Mouse (Mus musculus) spleen, postnatal 36 days (tissue): Measurements from ENCODE around the gene Umad1.

Experiments
- DNase-seq, 2 experiments: peaks; one replicate each; pipeline ENCODE4 v3.0.0; 2022; ENCODE audit warnings: low spot score in 2 of 2, mixed read lengths in 1 of 2

Gene Umad1

DNA sequence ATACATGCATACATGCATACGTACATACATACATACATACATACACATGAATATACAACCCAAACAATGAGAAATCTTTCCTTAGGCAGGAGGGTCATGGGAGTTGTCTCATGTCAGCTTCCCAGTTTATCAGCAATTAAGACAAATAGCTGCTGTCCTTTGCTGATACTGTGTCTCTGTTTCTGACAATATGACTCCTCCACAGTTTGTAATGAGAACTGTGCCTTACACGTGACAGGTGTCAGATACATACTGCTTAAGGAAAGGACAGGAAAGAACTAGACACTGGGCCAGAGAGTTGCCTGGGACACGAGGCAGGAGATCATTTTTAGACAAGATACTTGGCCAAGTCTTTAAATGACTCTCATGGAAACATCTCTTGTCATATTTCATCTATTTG lies 215.2 kb downstream of the Umad1 start:
- no peak for DNase-seq

DNA sequence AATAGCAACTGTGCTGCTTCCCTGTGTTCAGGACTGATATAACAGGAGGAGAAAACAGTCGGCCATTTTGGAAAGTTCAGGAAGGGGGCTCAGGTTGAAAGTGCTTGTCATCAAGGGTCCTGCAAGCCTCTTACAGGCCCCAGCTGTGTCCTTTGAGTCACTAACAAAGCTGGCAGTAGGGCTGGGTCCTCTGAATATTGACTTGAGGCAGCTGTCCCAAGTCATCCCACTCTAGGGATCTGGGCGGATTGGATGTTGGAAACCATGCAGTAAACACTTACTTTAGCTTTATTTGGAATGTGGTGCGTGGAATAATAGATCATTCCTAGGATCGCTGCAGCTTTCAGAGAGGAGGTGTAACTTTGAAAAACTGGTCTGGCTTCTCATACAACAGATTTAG lies 215.7 kb downstream of the Umad1 start:
- no peak for DNase-seq

DNA sequence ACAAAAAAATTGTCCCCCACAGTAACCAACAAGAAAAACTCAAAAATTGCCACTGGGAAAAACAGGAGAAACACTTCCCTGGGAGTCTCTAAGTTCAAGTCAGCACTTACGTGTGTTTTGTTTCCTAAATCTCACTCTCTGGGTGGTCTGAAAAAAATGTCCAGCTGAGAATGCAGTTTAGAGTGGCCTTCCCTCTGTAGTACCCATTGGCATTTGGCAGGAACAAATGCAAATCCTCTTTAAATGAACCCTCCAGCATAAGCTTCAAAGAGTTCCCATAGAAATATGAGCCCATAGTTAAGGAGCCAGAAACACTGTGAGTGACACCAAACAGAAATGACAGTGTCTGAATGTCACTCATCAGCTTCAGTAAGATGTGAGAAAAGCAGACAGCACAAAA lies 220.1 kb downstream of the Umad1 start:
- DNase-seq, result no peak

DNA sequence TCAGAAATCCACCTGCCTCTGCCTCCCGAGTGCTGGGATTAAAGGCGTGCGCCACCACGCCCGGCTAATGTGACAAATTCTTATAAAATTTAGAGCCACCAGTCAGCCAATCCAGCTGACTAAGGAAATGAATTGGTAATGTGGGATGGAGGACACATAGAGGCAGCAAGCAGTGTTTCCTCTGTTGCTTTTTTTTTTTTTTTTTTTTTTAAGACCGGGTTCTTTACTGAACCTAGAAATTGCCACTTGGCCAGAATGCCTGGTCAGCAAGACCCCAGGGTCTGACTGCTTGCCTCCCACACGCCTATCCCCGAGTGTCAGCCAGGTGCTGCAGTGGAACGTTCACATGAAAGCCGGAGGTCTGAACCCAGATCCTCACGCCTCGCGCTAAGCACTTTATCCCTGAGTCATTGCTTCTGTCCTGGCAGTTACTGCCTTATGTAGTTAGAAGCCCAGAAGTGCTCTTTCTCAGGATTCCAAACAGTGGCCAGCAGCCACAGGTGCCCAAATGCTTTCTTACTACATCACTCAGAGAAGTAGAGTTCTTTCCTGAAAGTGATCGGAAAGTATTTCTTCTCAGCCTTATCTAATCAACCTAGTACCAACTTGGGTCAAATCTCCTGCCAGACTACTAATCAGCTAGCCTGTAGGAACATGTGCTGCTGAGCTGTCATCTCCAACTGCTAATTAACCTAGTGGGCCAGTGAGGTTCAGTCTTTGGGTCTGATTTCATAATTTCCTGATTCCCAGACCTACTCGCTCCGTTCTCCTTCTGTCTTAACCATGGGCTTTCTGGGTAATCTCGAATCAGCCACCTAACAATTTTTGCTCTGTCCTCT lies 225.6 kb downstream of the Umad1 start:
- no peak for DNase-seq

DNA sequence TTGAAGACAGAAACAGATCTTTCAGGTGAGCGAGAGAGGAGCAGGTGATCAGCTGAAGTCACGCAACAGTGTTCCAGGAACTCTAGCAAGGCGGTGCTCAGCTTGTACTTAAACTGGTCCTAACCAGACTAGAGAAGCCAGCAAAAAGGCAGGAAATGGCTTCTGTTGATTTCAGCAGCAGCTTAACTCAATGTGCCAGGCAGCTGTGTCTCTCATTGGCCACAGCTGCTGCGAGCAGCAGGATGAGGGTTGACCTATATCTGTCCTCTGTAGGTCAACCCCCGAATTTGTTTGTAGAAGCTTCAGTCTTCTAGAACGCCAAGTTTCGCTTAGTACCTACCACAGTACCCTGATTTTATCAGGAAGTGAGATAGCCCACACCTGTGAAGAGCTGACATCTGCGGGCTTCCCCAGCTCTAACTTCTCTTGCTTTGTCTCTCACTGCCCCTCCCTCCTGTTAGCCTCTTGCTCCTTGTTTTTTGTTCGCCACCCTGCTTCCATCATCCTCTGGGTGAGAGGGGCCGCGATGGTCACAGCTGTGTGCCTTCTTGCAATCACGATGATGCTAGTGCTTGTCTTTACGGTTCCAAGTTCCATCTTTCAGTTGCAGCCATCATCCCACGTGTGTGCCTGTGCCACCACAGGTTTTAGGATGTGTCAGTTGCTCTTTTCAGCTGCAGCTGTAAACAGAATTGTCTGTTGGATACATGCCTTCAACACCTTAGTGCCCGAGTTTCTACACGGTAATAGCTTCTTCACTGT lies 226.5 kb downstream of the Umad1 start:
- peak; percentile 87 to 89 for DNase-seq

DNA sequence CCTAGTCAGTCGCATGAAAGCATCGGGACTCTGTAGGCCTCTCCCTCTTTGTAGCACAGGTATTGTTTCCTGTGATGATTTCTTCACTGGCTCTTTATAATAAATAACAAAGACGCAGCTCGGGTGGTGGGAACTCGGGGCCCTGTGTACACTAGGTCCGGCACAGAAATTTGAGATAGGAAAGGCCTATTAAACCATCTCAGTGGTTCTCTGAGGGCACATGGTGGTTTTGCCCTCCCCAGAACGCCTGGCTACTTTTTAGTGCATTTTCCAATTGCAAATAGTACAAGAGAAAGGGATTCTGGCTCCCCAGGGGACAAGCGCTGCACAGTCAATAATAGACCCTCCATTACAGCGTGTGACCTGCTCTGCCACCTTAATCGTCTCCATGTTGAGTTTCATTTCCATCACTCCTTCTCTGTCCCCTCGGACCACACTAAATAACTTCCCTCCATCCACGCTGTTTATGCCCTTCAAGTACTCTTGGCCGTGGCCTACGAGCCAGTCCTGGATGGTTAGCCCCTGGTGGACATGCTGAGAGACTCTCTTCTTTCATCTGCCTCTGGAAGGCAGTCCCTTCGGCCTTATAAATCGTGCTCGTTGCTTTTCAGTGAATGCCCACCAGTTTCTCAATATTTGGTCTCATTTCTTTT lies 227.4 kb downstream of the Umad1 start:
- DNase-seq, result no peak

DNA sequence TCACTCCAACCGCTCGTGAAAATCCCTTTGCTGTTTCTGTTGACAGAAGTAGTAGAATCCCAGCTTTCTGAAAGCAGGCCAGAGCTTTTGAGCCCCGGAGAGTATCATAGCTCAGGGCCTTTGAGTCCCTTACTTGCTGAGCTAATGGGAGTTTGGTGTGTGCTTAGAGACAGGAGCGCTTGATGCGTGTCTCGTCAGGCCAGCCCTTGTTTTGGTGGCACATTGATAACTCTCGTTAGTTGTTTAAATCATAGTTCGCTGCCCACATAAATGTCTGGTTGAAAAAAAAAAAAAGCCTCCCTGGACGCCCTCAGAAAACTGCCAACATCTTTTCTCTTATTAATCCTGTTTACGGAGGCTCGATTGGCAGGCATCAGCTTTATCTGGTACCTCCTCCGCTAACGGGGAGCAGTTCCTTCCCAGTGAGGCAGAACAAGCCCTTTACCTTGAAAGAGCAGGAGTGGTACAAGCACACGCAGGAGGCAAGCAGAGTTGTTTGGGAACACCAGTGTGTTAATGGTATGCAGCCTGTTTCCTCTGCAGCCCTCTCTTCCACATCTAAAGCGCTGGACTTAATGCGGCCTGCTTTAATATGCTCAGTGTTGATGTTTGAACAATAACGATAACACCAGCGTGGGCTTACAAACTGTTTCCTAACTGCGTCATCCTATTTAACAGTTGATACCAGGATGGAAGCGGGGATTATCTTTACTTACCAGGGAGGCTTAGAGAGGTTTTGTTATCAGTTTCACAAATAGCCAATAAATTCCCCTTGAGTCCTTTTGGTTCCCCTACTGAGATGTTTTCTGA lies 228.2 kb downstream of the Umad1 start:
- no peak for DNase-seq

DNA sequence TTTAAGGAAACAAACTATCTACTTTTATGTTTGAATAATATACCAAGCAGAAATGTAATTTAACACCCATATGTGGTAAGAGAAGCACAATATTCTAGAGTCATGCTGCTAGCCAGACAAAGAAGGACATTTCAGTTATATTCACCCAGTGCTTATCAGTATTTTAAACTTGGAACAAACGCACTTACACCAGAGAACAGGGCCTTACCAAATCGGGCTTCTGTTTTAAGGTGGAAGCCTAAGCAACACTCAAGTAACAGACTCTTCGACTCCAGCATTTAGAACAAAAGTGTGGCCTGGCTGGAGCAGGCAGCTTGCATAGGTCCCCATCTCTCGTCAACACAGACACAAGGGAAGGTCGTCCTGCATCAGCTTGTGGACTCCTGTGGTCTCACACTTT lies 229.2 kb downstream of the Umad1 start:
- DNase-seq, result no peak

DNA sequence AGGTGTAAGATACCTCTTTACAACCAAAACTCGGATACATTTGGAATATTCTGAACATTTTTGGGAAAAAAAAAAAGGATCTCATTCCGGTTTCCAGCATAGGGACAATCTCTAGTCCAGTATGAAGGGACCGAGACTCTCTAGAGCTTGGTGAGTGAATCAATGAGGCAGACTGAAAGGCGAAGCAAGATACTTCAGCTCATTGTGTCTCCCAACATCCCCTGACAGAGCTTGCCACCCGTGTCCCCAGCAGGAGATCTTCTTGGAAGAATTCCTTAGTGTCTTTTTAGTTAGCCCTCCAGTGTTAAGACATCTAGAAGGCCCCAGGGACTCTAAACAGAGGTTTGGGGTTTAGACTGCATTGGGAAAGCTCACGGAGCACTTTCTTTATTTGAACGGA lies 230.2 kb downstream of the Umad1 start:
- DNase-seq, result no peak

DNA sequence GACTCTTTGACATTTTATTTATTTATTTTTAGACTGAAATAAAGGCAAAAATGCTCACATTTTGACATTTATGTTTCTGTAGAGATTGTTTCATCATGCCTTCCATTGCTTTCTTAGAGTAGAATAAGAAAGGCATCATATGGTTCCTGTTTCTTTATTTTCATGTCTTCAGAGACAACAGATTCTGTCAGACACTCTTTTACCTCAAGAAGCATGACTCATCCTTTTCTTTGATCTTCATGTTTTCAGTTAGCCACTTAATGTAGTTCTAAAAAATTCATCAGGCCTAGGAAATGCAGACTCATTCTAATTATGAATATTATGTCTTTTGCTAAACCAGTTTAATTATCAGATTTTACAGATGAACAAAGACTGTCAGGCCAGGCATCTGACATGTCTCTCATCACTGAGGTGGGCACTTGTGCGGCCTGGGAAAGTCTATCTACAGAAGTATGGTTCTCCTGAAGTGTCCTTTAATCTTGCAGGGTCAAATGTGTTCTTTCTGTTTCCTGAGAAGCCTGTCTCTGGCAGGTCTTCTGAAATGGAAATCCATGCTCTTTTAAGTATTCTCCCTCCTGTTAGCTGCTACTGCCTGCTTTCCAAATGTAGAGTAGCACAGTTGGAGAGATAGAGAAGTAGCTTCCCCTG lies 231.0 kb downstream of the Umad1 start:
- no peak for DNase-seq

DNA sequence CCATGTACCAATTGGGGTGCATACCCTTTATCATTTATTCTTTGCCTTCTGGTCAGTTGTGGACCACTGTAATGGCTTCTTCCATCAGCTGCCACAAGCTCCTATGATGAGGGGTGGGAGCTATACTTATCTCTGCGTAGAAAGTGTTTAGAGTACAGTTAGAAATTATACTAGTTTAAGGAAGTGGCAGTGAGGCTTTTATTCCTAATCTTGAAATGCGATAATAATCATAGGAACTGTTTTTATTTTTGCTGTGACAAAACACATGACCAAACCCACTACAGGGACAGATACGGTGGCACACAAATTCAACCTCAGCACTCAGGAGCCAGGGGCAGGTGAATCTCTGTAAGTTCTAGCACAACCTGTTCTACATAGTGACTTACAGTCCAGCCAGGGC lies 233.2 kb downstream of the Umad1 start:
- DNase-seq, result no peak

DNA sequence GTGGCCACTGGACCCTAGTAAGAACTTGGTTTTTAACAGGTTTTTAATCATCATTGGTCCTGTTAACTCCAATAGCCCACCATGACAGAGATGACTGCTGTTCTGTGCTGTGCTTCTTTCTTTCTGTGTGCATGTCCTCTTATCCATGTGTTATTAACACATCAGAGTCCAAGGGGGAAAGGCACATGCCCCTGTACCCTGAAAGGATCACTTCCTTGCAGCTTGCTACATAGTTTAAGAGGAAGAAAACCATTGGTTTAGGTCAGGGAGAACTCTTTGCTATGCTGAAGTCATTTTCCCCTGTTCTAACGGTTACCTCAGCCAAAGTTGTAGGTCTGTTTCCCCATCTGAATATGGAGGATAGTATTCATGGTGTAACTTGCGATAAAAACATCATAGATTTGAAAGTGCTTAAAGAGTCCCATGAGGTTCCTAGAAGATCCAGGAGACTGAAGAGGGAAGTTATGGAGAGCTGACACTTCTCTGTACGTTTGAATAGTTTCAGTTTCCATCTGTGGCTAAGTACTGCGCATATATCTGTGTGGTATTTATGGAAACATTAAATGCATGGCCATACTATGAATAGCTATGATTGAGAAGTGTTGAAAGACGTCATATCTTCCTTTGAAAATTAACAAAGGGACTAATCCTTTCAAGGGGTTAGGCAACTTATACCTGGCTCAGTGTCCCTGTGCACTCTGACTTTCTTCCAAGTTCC lies 236.2 kb downstream of the Umad1 start:
- no peak for DNase-seq

DNA sequence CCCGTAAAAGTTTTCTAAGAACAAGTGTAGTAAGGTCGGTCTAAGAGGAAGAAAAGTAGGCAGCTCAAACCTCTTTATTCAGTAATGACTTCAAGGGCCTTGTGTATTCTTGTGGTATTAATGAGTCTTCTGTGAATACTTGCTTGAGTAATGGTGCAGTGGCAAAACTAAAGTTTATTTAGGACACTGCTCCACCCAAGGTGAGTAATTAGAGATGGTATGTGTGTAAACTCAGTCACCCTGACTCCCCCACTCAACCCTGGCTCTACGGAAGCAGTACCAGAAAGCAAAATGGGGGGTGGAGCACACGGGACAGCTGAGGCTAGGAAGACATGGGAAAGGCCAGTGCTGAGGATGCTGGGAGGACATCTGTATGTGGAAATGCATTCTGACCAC lies 236.7 kb downstream of the Umad1 start:
- no peak for DNase-seq

DNA sequence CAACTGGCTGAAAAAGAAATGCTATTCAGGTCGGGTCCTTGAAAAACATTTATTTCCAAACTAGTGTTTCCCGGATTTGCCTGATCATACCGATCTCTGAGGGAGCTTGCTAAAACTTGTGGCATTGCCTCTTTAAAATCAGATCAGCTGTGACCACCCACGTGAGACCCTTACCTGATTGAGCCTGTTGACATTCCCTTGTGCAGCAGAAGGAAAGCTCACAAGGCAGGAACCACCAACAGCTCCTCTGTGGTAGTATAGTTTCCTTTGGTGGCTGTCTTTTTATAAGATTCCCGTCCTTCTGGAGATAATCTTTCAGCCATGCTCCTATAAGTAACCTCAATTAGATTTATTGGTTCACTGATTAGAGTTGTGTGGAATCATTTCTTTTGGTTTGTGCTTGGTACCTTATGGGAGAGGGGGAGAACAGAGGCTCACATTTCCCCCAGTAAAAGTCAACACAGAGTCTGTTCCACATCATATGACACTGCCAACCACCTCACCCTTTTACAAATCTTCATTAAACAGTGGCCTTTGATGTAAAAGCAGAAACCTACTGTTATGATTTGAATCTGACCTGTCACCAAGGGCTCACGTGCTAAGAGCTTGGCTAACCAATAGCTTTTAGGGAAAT lies 238.3 kb downstream of the Umad1 start:
- DNase-seq, result no peak

DNA sequence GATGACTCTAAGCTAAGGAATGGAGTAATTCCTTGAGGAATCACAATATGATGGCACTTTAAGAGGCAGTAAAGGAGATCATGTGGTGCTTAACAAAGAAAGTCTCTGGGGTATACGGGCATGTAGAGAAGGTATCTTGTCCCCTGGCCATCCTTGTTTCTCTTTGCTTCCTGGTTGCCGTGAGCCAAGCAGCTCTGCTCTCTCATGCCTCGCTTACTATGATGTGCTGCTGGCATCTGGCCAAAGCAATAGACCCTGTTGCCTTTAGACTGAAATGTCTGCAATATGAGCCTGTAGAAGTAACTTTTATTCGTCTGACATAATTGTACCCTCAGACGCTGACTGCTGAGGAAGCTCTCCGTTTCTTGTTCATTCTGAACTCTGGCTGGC lies 238.8 kb downstream of the Umad1 start:
- no peak for DNase-seq

DNA sequence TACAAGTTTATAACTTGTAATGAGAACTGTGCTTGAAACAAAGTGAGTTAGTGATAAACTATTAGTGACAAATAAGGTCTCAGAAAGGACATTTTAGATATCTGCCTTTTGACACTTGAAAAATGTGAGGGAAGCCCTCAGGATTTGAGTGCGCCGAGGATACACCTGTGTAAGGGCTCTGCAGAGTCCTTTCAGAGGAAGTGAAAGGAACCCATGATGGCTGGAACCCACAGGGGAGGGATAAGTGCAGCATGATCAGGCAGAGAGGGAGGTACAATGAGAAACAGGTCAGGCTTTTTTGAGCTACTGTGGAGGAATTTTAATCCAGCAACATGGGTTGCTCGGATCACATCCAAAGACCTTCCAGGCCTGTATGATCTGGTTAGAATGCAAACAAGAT lies 239.9 kb downstream of the Umad1 start:
- DNase-seq, result peak in 1 of 2 experiments; percentile 48

DNA sequence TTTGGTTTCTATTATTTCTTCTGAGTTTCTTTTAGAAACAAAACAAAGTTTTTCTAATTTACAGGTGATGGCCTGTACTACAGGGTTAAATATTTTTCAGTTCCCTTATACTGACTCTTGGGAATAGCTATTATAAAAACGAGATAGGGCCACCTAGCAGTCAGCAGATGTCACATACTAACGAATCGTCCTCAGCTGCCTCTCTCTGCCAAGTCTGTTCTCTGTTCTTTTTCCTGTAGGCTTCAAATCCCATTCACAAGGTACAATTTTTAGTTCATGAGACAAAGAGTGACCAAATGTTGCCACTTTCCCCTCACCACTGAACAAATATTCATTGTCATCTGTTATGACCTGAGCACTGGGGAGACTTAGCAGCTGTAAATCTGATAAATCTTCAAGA lies 244.9 kb downstream of the Umad1 start:
- DNase-seq, result no peak

DNA sequence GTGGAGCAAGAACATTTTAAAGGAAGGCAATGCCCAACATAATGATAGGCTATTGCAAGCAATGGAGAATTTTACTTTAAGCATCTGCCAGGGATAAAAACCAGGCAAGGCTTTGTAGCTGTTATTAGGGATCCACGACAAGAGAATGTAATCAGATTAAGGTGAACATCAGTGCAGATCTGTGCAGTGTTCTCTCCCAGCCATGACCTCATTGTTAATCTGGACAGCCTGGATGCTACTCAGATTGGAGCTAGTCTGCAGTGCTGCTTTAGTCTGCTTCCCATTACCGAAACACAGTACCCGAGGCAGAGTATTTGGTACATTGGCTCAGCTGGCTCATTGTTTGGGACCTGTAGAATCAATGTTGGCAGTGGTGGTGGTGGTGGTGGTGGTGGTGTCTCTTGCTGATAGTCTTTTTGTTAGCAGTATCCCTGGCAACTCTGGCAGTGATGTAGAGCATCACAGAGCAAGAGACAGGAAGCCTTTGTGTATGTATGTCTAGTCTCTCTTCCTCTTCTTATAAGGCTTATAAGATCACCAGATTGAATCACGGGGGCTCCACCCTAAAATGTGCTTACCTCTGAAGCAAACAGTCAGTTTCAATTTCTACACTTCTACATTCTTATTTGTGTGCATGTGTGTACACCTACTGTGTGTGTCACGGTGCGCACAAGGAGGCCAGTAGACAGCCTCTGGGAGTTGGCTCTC lies 245.6 kb downstream of the Umad1 start:
- peak; percentile 76 to 78 for DNase-seq

DNA sequence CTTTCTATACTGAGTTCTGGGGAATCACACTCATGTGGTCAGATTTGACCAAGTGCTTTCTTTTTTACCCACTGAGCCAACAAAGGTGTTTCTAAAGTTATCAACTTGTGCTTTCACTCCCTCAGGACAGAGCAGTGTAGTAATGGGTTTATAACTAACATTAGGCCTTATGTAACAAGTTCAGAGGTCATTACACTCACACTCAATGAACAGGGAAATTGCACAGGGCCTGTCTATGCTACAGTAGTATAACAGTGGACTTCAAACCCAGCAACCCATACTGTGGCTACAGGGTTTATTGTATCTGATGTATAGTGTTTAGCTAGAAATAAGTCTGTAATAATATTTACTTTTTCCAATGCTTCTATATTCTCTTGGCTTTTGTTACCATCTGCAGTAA lies 247.5 kb downstream of the Umad1 start:
- DNase-seq, result no peak
